Mouse (Mus musculus): ENCODE data around the gene Gm10073. TPM values are rescaled to one million over a fixed set of nuclear protein-coding genes. Genes with fewer than 3 reads are reported as not detected.

Gene Gm10073
- total RNA-seq, 2 experiments from 2014 or later: 12.5 to 32.9 TPM

DNA sequence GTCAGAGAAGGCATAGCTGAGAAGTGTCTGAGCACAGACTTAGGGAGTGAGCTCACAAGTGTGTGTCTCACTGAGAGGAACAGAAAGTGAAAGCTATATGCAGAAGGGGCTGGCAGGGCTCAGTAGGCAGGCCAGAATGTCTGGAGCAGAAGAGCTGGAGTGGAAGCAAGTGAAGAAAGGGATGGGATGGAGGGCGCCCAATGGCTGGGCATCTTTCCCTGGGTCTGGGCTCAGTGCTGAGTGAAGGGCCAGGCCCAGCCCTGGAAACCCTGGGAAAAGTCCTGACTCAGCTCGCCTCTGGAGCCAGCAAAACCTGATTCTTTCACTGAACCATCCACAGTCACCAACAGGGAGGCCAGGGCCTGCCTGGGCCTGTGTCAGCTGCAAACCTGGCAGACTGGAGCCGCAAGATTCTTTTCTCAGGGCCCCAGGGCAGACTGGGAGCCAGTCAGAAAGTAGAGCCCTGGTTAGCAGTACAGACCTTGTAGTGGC is 9.5 kb downstream of the Gm10073 start:
- no peak for ATAC-seq (replicated peaks; ENCODE audit: low FRiP score, low TSS enrichment, poor library complexity, severe bottlenecking)

GRCm38 (mm10) chr8:106561097-106561865 is 12.0 kb downstream of the Gm10073 start:
- peak; percentile 97 for ATAC-seq (replicated peaks; ENCODE audit: low FRiP score, low TSS enrichment, poor library complexity, severe bottlenecking)

DNA sequence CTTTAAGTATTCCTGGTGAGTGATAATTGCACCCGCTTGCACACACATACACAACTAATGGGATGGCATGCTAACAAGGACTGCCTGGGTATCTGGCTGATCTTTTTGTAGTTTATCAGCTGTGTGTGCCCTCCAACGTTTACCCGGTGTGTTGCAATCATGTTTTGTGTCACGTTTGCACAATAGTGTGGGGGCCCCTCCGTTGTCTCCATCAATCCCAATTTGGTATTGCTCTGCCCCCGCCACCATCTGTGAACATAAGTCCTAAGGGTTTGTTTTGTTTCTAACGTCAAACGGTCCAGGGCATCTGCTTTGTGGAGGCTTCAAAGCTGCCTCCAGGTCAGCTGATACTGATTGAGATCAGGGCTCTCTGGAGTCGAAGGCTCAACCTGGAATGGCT is 13.4 kb downstream of the Gm10073 start:
- ATAC-seq (replicated peaks; ENCODE audit: low FRiP score, low TSS enrichment, poor library complexity, severe bottlenecking): no peak

DNA sequence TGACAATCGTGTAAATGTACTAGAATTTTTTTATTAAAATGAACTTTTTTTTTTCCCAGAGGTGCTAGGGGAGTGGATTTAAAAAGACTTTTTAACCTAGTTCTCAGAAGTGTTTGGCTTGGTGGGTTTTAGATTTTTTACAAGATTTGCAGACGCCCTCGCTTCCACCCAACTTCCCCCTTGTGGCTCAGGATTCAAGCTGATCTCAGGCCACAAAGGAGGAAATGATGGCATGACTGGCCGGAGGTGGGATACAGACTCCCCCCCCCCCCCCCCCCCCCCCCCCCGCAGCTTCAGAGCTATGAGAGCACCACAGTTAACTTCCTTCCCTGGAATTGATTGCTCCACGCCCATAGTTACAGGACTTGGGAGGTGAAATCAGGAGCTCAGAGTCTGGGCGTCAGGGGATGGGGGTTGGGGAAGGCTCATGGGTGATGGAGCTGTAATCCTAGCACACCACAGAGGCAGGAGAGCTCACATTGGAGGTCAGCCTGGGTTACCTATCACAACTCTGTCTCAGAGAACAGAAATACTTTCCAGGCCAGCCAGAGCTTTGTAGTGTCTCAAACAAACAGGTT is 17.1 kb downstream of the Gm10073 start:
- no peak for ATAC-seq (replicated peaks; ENCODE audit: low FRiP score, low TSS enrichment, poor library complexity, severe bottlenecking)

GRCm38 (mm10) chr8:106554011-106554410 is 19.2 kb downstream of the Gm10073 start:
- no peak for ATAC-seq (replicated peaks; ENCODE audit: low FRiP score, low TSS enrichment, poor library complexity, severe bottlenecking)

- no peak for ATAC-seq (replicated peaks; ENCODE audit: low FRiP score, low TSS enrichment, poor library complexity, severe bottlenecking)
These were observed 22.4 kb downstream of the Gm10073 start for GRCm38 (mm10) chr8:106550906-106551305.

GRCm38 (mm10) chr8:106548366-106548936 is 24.8 kb downstream of the Gm10073 start:
- ATAC-seq (replicated peaks; ENCODE audit: low FRiP score, low TSS enrichment, poor library complexity, severe bottlenecking): no peak

DNA sequence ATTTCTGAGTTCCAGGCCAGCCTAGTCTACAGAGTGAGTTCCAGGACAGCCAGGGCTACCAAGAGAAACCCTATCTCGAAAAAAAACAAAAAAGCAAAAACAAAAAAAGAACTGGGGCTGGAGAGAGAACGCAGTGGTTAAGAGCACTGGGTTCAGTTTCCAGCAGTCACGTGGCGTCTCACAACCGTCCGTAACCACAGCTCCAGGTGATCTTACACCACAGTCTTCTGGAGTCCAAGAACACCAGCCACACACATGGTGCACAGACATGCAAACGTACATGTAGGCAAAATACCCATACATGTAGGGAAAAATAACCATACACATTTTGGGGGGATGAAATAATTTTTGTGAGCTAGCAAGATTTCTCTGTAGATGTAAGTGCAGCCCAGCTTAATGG is 26.5 kb downstream of the Gm10073 start:
- ATAC-seq (replicated peaks; ENCODE audit: low FRiP score, low TSS enrichment, poor library complexity, severe bottlenecking): no peak

GRCm38 (mm10) chr8:106545149-106545548 is 28.1 kb downstream of the Gm10073 start:
- peak; percentile 47; the same call in 1 of the 2 replicates for ATAC-seq (replicated peaks; ENCODE audit: low FRiP score, low TSS enrichment, poor library complexity, severe bottlenecking)

GRCm38 (mm10) chr8:106543043-106543442 is 30.2 kb downstream of the Gm10073 start:
- ATAC-seq (replicated peaks; ENCODE audit: low FRiP score, low TSS enrichment, poor library complexity, severe bottlenecking): no peak

- ATAC-seq (replicated peaks; ENCODE audit: low FRiP score, low TSS enrichment, poor library complexity, severe bottlenecking): no peak
These were observed 32.3 kb downstream of the Gm10073 start for GRCm38 (mm10) chr8:106541002-106541401.

GRCm38 (mm10) chr8:106539193-106539592 is 34.1 kb downstream of the Gm10073 start:
- no peak for ATAC-seq (replicated peaks; ENCODE audit: low FRiP score, low TSS enrichment, poor library complexity, severe bottlenecking)

DNA sequence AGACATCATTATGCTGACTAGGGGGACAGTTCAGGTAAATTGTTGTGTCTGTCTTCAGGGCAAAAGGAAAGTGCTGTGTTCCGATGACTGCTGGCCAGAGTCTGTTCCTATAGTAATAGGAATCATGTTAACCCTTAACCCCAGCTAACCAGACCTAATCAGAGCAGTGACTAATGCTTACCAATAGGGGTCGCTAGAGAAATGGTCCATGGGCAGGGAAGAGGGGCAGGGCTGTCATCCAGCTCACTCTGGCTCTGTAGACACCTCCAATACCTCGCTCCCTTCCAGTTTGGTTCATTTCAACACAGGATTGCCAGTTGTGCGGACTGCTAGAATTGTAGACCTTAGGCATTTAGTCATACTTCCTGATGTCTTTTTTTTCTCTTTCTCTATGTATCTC is 37.8 kb downstream of the Gm10073 start:
- peak; percentile 64 for ATAC-seq (replicated peaks; ENCODE audit: low FRiP score, low TSS enrichment, poor library complexity, severe bottlenecking)

- ATAC-seq (replicated peaks; ENCODE audit: low FRiP score, low TSS enrichment, poor library complexity, severe bottlenecking): peak; percentile 59
These were observed 38.8 kb downstream of the Gm10073 start for GRCm38 (mm10) chr8:106534449-106534848.

DNA sequence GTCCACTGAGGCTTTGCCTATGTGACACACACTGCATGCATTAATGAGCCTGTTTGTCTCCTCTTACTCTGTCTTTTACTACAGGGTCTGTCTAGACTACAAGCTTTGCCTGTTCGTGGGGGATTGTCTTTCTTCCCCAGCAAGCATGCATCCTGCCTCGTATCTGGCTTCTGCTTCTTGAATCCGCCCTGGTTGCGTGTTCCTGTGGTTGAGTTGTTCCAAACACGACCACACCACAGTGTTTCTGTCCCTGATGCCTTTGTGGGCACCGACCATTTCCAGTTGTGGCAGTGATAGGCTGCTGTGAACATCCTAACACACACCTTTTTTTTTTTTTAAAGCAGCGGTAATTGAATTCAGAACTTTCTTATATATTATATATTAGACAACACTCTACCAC is 39.6 kb downstream of the Gm10073 start:
- no peak for ATAC-seq (replicated peaks; ENCODE audit: low FRiP score, low TSS enrichment, poor library complexity, severe bottlenecking)

- ATAC-seq (replicated peaks; ENCODE audit: low FRiP score, low TSS enrichment, poor library complexity, severe bottlenecking): no peak
These were observed 42.7 kb downstream of the Gm10073 start for GRCm38 (mm10) chr8:106530566-106530965.

DNA sequence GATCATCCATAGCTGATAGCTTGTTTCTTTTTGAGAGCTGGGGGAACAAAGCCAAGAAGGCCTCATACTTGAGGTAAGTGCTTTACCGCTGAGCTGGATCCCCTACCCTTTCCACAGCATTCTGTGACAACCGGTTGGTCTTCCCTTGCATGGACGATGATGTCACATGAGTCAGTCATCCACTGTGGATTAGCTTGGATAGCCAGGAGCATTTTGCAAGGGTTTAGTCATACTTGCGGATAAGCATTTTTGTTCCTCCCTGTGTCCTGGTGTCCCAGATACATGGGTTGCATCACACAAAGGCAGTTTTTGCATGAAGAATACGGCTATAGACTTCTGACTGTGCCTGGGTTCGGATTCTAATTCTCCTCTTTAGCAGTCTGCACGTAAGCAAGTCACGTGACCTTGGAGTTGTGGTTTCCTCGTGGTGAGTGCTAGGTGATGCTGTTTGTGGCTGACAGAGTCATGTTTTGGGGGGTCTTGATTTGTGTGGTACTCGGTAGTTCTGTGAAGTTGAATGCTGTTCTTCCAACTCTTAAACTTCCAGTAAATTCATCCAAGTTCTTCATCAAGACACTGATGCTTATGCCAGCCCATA is 43.3 kb downstream of the Gm10073 start:
- ATAC-seq (replicated peaks; ENCODE audit: low FRiP score, low TSS enrichment, poor library complexity, severe bottlenecking): no peak

GRCm38 (mm10) chr8:106528596-106529249 is 44.5 kb downstream of the Gm10073 start:
- no peak for ATAC-seq (replicated peaks; ENCODE audit: low FRiP score, low TSS enrichment, poor library complexity, severe bottlenecking)

DNA sequence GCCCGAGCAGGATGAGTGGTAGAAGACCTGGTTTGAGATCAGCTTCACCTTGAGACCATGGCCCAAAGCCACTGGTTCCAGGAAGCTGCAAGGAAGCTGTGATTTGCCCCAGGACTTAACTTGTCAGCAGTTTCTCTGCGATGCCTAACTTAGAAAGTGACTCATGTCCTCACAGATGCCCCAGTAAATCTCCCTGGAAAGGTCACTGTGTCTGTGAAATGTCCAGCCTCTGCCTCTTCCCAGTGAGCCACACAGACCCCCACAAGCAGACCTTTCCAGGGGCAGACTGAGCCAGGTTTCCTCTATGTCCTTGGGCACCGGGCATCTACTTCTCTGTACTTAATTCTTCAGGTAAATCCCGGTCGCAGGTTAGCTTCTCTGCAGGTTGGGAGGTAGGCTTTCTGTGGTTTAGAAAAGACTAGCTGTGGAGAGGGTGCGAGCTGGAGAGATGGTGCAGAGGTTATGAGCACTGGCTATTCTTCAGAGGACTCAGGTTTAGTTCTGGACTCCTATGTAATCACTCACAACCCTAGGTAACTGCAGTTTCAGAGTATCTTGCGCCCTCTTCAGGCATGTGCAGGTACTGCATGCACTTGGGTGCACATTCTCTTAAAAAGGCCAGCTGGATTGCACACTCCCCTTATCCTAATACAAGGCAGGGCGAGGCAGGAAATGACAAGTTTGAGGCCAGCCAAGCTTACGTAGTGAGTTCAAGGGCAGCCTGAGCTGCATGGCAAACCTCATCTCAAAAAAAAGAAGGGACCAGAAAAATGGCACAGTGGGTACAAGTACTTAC is 45.8 kb downstream of the Gm10073 start:
- 0 out of 2 replicates have a peak, but pooled peaks have one; percentile 22 for ATAC-seq (replicated peaks; ENCODE audit: low FRiP score, low TSS enrichment, poor library complexity, severe bottlenecking)

Data from megakaryocyte-erythroid progenitor cell, adult 5-6 weeks (primary cell).